Mouse (Mus musculus): ENCODE results near the gene Gas2l3.

GRCm38 (mm10) chr10:89491321-89491720, 47.6 kb upstream of the Gas2l3 start:
- TF ChIP-seq POLR2A (IDR thresholded peaks at IDR 0.05; ENCODE audit: insufficient read depth, low read depth, low read length) = no peak
- no peak for TF ChIP-seq CTCF (IDR thresholded peaks at IDR 0.05; ENCODE audit: insufficient read depth, low read depth, low read length)

Measured in olfactory bulb, adult 2 months (tissue).